Mouse (Mus musculus) 416B (cell line): ENCODE results near the gene Slc27a2.
"Not testable (repeated sequence)": the region's sequence is repeated elsewhere in the genome, so short reads cannot be mapped to it uniquely, and the experiment has no call there.

ENCODE experiments used
- DNase-seq: peaks from one replicate; pipeline ENCODE4 v3.0.0; 2011; ENCODE audit warnings: low read depth

Gene Slc27a2

GRCm38 (mm10) chr2:126601918-126602600 lies 49.9 kb downstream of the Slc27a2 start:
- peak; percentile 68 for DNase-seq

- peak; percentile 70 for DNase-seq
Observed at GRCm38 (mm10) chr2:126606061-126606687, 54.0 kb downstream of the Slc27a2 start.

GRCm38 (mm10) chr2:126606688-126607062 lies 54.5 kb downstream of the Slc27a2 start:
- no peak for DNase-seq

GRCm38 (mm10) chr2:126607553-126608203 lies 55.5 kb downstream of the Slc27a2 start:
- no peak for DNase-seq

GRCm38 (mm10) chr2:126609600-126609999 lies 57.4 kb downstream of the Slc27a2 start:
- DNase-seq, result not testable (repeated sequence)

GRCm38 (mm10) chr2:126615355-126615754 lies 63.1 kb downstream of the Slc27a2 start:
- DNase-seq, result no peak

GRCm38 (mm10) chr2:126618470-126619179 lies 66.4 kb downstream of the Slc27a2 start:
- DNase-seq, result peak; percentile 67

- peak; percentile 74 for DNase-seq
Observed at GRCm38 (mm10) chr2:126619249-126619704, 67.1 kb downstream of the Slc27a2 start, which contains the start of gene Hdc. Gene Hdc, minus strand, starts transcription at chr2:126619299.

- no peak for DNase-seq
Observed at GRCm38 (mm10) chr2:126622455-126622854, 70.2 kb downstream of the Slc27a2 start.

- no peak for DNase-seq
Observed at GRCm38 (mm10) chr2:126623138-126623537, 70.9 kb downstream of the Slc27a2 start.

GRCm38 (mm10) chr2:126628455-126628995 lies 76.3 kb downstream of the Slc27a2 start:
- no peak for DNase-seq

- no peak for DNase-seq
Observed at GRCm38 (mm10) chr2:126633165-126633564, 81.0 kb downstream of the Slc27a2 start.

- DNase-seq, result peak; percentile 90
Observed at GRCm38 (mm10) chr2:126635939-126636823, 84.0 kb downstream of the Slc27a2 start.
